Mouse (Mus musculus) heart, embryonic 15.5 days (tissue): Measurements from ENCODE around the gene Cope. TPM values are rescaled to one million over a fixed set of nuclear protein-coding genes. Genes with fewer than 3 reads are reported as not detected.

ENCODE experiments used
- ATAC-seq: fragments of 200-750 bp; cut with Nextera tagmentation; replicated peaks from 2 replicates; pipeline ENCODE4 v1.8.0; 2017; ENCODE audit warnings: low read depth, moderate TSS enrichment; ENCODE audit not compliant: insufficient number of reproducible peaks, insufficient read depth, low FRiP score
- H3K27ac ChIP-seq: fragments of 300-500 bp; sonication (generic); 2 replicates; pipeline ENCODE4 v1.5.1; 2015; ENCODE audit warnings: mild to moderate bottlenecking, inconsistent platforms
- H3K27me3 ChIP-seq: fragments of 300-500 bp; sonication (generic); 2 replicates; pipeline ENCODE4 v1.6.1; 2015; ENCODE audit warnings: inconsistent platforms
- H3K36me3 ChIP-seq: fragments of 300-500 bp; sonication (generic); 2 replicates; pipeline ENCODE4 v1.6.1; 2015; ENCODE audit warnings: mild to moderate bottlenecking, inconsistent platforms
- H3K4me1 ChIP-seq: fragments of 300-500 bp; sonication (generic); replicated peaks from 2 replicates; pipeline ENCODE4 v1.6.1; 2015; ENCODE audit warnings: inconsistent platforms
- H3K4me2 ChIP-seq: fragments of 300-500 bp; sonication (generic); 2 replicates; pipeline ENCODE4 v1.6.1; 2015; ENCODE audit warnings: inconsistent platforms, mild to moderate bottlenecking, moderate library complexity
- H3K4me3 ChIP-seq: fragments of 300-500 bp; sonication (generic); 2 replicates; pipeline ENCODE4 v1.5.1; 2015; ENCODE audit warnings: mild to moderate bottlenecking, inconsistent platforms
- H3K9ac ChIP-seq: fragments of 300-500 bp; sonication (generic); 2 replicates; pipeline ENCODE4 v1.6.1; 2015; ENCODE audit warnings: mild to moderate bottlenecking, inconsistent platforms
- H3K9me3 ChIP-seq: fragments of 300-500 bp; sonication (generic); replicated peaks from 2 replicates; pipeline ENCODE4 v1.6.1; 2016; ENCODE audit warnings: inconsistent platforms
- WGBS: fragments of 180-500 bp; shearing (Covaris S2); methylation state at CpG from one replicate; pipeline ENCODE4 v1.1.7; 2015; ENCODE audit warnings: mixed read lengths; 5-methylcytosine and 5-hydroxymethylcytosine counted together
- polyA plus RNA-seq: library from polyadenylated mRNA; unstranded; fragments of >200 nt; fragmentation: Nextera tagmentation; extraction: Ambion mirVana; gene quantifications from 2 replicates; pipeline ENCODE4 v1.2.1, GENCODE M21; 2015

Cope gene
- polyA plus RNA-seq, 1 experiment from 2014 or later = 241 TPM

DNA sequence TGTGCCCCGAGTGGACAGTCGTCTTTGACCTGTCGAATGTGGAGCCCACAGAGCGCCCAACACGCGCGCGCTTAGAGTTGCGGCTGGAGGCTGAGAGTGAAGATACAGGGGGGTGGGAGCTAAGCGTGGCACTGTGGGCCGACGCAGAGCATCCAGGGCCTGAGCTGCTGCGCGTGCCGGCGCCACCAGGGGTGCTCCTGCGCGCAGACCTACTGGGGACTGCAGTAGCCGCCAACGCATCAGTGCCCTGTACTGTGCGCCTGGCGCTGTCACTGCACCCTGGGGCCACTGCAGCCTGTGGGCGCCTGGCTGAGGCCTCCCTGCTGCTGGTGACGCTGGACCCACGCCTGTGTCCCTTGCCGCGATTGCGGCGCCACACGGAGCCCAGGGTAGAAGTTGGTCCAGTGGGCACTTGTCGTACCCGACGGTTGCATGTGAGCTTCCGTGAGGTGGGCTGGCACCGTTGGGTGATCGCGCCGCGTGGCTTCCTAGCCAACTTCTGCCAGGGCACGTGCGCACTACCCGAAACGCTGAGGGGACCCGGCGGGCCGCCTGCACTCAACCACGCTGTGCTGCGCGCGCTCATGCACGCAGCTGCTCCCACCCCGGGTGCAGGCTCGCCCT lies 28.5 kb downstream of the Cope start:
- H3K27ac ChIP-seq = no peak overlapping the region
- no peaks in the 10 kb centered on the region for H3K9me3 ChIP-seq
- peaks cover 47% of the 10 kb centered on the region for H3K36me3 ChIP-seq
- peak; percentile 73 for ATAC-seq
- WGBS = 37% methylated on average over 53 of the region's 53 CpGs
- peaks cover 19% of the 10 kb centered on the region for H3K27me3 ChIP-seq
- peaks cover 23% of the 10 kb centered on the region for H3K4me1 ChIP-seq
- peak overlapping the region; percentile 15 for H3K4me3 ChIP-seq
- peak overlapping the region; percentile 21; the same call in 1 of the 2 replicates for H3K9ac ChIP-seq
- peak overlapping the region; percentile 53 for H3K4me2 ChIP-seq

DNA sequence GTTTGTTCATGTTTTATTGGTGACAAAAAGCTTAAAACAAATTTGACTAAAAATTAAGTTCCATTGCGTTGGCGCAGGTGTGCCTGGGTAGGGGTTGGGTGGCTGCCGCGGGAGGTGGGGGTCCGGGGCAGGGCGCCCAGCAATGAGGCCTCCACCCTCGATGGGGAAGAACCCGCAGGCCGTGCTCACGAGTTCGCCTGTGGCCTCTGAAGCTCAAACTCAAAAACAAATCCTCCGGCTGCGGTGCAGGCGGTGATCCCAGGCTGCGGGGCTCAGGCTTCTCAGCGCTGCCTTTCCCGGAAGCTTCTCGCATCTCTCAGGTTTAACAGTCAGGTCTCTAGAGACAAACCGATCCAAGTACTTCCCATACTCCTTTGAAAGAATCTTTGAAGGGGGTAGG lies 29.2 kb downstream of the Cope start:
- 89% methylated on average over 19 of the region's 19 CpGs for WGBS
- no peak overlapping the region for H3K27ac ChIP-seq

DNA sequence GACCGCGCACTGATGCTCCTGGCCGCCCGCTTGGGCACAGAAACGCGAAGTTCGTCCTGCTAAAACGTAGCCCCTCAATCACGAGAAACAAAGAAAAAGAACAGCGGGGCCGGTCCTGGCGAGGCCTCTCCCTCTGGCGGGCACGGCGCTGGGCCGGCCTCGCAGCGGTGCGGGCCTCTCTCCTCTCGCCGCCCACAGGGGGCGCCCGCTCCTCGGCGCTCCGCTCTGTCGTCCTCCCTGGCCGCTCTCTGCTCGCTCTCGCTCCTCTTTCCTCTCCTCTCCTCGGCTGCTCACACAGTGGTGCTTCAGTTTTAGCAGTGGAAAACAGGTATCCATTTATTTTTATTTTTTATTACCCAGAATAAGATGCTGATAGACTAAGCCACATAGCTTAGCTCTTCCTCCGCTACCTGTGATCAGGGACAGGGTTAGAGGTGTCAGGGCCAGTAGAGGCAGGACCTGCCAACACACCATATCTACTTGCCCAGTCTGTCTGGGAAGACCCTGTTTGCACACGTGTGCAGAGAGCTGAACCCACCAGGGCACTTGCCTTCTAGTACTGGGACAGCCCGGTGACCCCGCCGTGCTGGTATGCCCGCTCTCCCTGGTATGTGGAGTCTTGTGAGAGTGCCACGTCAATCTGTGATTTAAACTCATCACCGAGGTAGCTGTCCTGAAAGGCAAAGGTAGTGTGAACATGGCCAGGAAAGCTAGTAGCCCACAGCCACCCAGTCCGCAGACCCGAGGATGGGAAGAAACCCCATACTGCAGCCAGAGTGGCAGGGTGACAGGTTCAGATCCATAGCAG lies 30.0 kb downstream of the Cope start:
- Histone ChIP-seq H3K27ac (no peak overlapping the region), H3K4me1 (peaks cover 23% of the 10 kb centered on the region), H3K4me2 (no peak overlapping the region), H3K9me3 (no peaks in the 10 kb centered on the region), H3K27me3 (peaks cover 19% of the 10 kb centered on the region), H3K4me3 (no peak overlapping the region), H3K9ac (no peak overlapping the region), H3K36me3 (peaks cover 61% of the 10 kb centered on the region)
- peak; percentile 37 for ATAC-seq
- WGBS = 33% methylated on average over 41 of the region's 41 CpGs

More for the DNA sequence above, 29.2 kb downstream of the Cope start:
- no peaks in the 10 kb centered on the region for H3K9me3 ChIP-seq
- no peak overlapping the region for H3K4me2 ChIP-seq
- no peak overlapping the region for H3K9ac ChIP-seq
- no peak overlapping the region for H3K4me3 ChIP-seq
- peaks cover 54% of the 10 kb centered on the region for H3K36me3 ChIP-seq
- no peak for ATAC-seq
- peaks cover 23% of the 10 kb centered on the region for H3K4me1 ChIP-seq
- peaks cover 19% of the 10 kb centered on the region for H3K27me3 ChIP-seq

DNA sequence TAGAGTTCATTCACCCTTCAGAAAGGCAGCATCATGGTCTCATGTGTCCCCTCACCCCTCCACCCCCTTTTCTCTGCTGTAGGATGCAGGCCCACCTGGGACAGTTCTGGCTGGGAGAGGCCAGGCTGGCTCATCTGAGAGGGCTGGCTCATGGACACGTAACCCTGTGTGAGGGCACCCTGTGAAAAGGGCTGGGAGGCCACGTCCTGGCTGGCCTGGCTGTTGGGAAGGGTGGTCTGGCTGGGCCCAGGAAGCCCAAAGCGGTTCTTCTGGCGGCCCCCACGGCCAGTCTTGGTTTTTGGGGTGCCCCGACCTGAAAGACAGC lies 30.5 kb downstream of the Cope start:
- ATAC-seq = no peak
- H3K9ac ChIP-seq = no peak overlapping the region
- 92% methylated on average over 6 of the region's 6 CpGs for WGBS

DNA sequence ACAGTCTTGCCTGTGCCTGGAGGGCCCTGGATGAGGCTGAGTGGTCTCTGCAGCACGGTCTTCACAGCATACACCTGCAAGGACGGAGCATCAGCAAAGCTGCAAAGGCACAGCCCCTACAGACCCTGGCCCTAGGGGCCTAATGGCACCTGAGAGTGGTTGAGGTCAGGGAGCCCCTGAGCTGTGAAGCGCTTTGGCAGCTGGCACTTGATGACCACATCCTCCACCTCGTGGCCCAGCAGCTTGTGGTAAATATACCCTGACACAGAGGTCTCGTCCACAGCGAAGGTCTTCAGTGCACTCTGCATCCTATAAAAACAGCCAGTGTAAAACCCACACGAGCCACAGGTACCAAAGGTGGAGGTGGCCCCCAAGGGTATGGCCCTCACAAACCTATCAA lies 36.6 kb downstream of the Cope start:
- H3K4me2 ChIP-seq = no peak overlapping the region
- 84% methylated on average over 7 of the region's 7 CpGs for WGBS
- H3K9ac ChIP-seq = no peak overlapping the region
- no peaks in the 10 kb centered on the region for H3K4me1 ChIP-seq
- ATAC-seq = no peak
- H3K27ac ChIP-seq = no peak overlapping the region
- no peaks in the 10 kb centered on the region for H3K27me3 ChIP-seq
- H3K4me3 ChIP-seq = no peak overlapping the region
- H3K9me3 ChIP-seq = no peaks in the 10 kb centered on the region
- H3K36me3 ChIP-seq = peaks cover 93% of the 10 kb centered on the region

More for the DNA sequence above, 30.5 kb downstream of the Cope start:
- Histone ChIP-seq H3K27me3 (peaks cover 19% of the 10 kb centered on the region), H3K4me2 (no peak overlapping the region), H3K4me3 (no peak overlapping the region), H3K27ac (no peak overlapping the region), H3K9me3 (no peaks in the 10 kb centered on the region), H3K36me3 (peaks cover 67% of the 10 kb centered on the region), H3K4me1 (peaks cover 23% of the 10 kb centered on the region)

DNA sequence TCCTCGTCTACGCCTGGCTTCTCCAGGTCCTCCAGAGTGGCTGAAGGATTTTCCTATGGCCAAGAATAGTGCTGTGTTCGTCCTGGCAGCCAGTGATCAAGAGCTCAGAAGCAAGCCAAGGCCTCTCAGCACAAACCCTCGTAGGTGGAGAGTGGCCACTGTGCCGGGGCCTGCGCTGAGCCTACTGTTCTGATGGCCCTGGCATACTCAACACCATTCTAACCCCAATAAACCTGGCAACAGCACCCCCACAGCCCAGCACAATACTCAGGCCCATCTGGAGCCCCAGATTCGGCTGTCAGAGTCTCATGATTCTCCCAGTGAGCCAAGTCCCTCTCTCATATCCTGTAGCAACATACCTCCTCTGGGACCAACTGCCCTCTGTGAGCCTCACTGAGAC lies 38.3 kb downstream of the Cope start:
- H3K27ac ChIP-seq = no peak overlapping the region
- no peaks in the 10 kb centered on the region for H3K9me3 ChIP-seq
- no peaks in the 10 kb centered on the region for H3K27me3 ChIP-seq
- no peak for ATAC-seq
- no peak overlapping the region for H3K9ac ChIP-seq
- peaks cover 2% of the 10 kb centered on the region; the same call in 1 of the 2 replicates for H3K4me1 ChIP-seq
- 87% methylated on average over 7 of the region's 7 CpGs for WGBS
- H3K4me2 ChIP-seq = no peak overlapping the region
- H3K4me3 ChIP-seq = no peak overlapping the region
- H3K36me3 ChIP-seq = peaks cover 78% of the 10 kb centered on the region

DNA sequence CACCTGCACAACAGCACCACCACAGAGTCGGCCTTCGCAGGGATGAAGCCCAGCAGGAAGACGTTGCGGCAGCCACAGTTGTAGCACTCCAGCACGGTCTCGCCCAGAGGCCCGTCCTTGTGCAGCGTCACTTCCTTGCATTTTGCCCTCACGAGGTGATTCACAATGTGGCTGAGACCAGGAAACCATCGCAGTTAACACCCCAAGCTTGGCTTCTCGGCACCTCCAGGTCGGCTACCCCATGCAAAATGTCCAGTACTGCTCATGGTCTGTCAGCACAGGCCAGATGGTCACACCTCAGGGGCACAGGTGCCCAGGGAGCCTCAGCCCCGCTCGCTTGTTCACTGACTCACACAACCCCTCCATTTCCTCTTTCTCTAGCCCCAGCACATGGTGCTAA lies 39.7 kb downstream of the Cope start:
- 92% methylated on average over 14 of the region's 14 CpGs for WGBS
- Histone ChIP-seq H3K27me3 (no peaks in the 10 kb centered on the region), H3K36me3 (peaks cover 65% of the 10 kb centered on the region), H3K9me3 (no peaks in the 10 kb centered on the region), H3K9ac (no peak overlapping the region), H3K4me2 (no peak overlapping the region), H3K4me3 (no peak overlapping the region), H3K4me1 (peaks cover 2% of the 10 kb centered on the region; the same call in 1 of the 2 replicates), H3K27ac (no peak overlapping the region)
- no peak for ATAC-seq

DNA sequence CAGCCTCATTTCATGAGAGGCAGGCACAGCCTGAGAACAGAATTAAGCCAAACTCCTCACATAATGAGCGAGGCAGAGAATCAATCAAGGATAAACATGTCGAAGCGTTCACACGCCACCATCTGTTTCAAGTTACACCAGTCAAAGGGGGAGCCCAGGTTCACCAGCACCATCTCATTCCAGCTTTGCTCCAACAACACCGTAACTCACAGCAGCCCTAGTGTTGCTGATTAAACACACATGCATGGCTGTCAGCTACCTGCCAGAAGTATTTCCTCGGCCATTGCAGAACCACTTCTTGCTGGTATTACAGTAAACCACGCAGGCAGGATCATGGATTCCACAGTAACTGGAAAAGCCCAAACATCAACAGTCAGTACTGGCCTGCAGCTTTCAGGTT lies 40.8 kb downstream of the Cope start:
- no peaks in the 10 kb centered on the region for H3K27me3 ChIP-seq
- no peaks in the 10 kb centered on the region for H3K9me3 ChIP-seq
- WGBS = 83% methylated on average over 7 of the region's 7 CpGs

DNA sequence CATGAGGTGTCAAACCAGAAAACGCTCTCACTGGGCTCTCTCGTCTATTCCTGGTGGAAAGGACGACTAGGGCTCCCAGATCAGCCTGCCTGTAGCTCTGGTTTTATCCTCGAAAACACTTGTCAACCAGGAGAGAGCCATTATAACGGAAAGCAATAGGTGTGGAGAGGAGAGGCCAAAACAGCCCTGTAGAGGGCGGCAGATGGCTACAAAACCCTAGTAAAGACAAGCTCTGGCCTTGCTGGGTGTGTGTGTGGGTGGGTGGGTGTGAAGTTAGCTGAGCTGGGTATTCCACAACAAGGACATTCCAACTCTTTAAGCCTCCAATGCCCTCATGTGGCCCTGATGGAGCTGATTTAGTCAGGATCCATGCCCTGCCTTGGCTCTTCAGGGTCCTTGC lies 41.4 kb downstream of the Cope start:
- H3K27me3 ChIP-seq = no peaks in the 10 kb centered on the region
- no peaks in the 10 kb centered on the region for H3K9me3 ChIP-seq
- H3K9ac ChIP-seq = no peak overlapping the region
- peaks cover 48% of the 10 kb centered on the region for H3K36me3 ChIP-seq
- H3K4me2 ChIP-seq = no peak overlapping the region
- 59% methylated on average over 6 of the region's 6 CpGs for WGBS
- no peak for ATAC-seq
- no peak overlapping the region for H3K27ac ChIP-seq
- no peak overlapping the region for H3K4me3 ChIP-seq
- peaks cover 10% of the 10 kb centered on the region for H3K4me1 ChIP-seq

More for the DNA sequence above, 40.8 kb downstream of the Cope start:
- Histone ChIP-seq H3K27ac (no peak overlapping the region), H3K9ac (no peak overlapping the region), H3K36me3 (peaks cover 54% of the 10 kb centered on the region), H3K4me2 (no peak overlapping the region), H3K4me1 (peaks cover 4% of the 10 kb centered on the region), H3K4me3 (no peak overlapping the region)
- ATAC-seq = no peak

DNA sequence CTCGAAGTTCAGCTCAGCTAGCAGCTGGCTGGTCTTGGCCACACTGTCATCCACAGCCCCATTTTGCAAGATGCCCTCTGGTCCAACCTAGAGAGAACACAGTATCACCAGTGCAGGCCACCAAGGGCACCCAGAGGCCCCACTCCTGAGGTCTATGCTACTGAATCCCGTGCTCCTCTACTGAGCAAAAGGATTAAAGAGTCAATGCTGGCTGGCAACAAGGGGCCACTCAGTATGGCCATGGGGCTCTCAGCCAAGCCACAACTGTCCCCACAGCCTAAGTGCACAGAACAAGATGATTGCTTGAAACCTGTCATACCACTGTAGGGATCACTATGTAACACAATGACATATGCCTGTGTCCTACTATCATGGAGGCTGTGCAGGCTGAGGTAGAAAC lies 42.0 kb downstream of the Cope start:
- no peak overlapping the region for H3K4me2 ChIP-seq
- H3K9ac ChIP-seq = no peak overlapping the region
- H3K4me3 ChIP-seq = no peak overlapping the region
- ATAC-seq = no peak
- 80% methylated on average over 2 of the region's 2 CpGs for WGBS
- no peaks in the 10 kb centered on the region for H3K27me3 ChIP-seq
- H3K4me1 ChIP-seq = peaks cover 15% of the 10 kb centered on the region
- H3K9me3 ChIP-seq = no peaks in the 10 kb centered on the region
- H3K27ac ChIP-seq = no peak overlapping the region
- H3K36me3 ChIP-seq = peaks cover 42% of the 10 kb centered on the region

DNA sequence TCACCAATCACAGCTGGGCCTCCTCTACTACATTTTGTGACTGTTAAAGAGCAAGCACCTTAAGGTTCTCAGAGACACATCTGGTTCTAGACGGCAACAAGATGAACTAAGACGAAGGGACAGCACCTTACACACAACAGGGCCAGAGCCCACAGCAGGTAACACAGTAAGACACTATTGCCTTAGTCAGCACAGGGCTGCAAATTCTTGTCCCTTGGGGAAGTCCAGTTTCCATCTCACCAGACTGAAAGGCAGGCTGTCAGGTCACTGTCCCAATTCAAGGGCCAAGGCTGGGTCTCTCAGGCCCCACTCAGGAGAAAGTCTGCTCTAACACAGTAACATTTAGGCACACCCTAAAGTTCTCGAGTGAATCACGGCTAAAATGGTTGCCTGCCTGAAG lies 45.1 kb downstream of the Cope start:
- Histone ChIP-seq H3K9ac (no peak overlapping the region), H3K27ac (no peak overlapping the region), H3K4me1 (peaks cover 45% of the 10 kb centered on the region), H3K36me3 (peaks cover 17% of the 10 kb centered on the region), H3K9me3 (no peaks in the 10 kb centered on the region), H3K4me2 (no peak overlapping the region), H3K4me3 (no peak overlapping the region), H3K27me3 (no peaks in the 10 kb centered on the region)
- 86% methylated on average over 4 of the region's 4 CpGs for WGBS
- no peak for ATAC-seq
